Mouse (Mus musculus) ovary, postnatal 14 days (tissue): ENCODE measurements around the gene Tex50.

ENCODE experiments used
- DNase-seq: peaks from one replicate; pipeline ENCODE4 v3.0.0; 2022; ENCODE audit warnings: low spot score

The Tex50 gene

GRCm38 (mm10) chr1:161122661-161123418 lies 36.3 kb downstream of the Tex50 start:
- DNase-seq = no peak

GRCm38 (mm10) chr1:161114591-161114990 lies 44.5 kb downstream of the Tex50 start:
- DNase-seq = no peak

- no peak for DNase-seq
Measured at GRCm38 (mm10) chr1:161109216-161109615, 49.9 kb downstream of the Tex50 start.
